Mouse (Mus musculus) stomach, embryonic 14.5 days (tissue): Measurements from ENCODE around the gene Mdk. TPM values are rescaled to one million over a fixed set of nuclear protein-coding genes. Genes with fewer than 3 reads are reported as not detected.

Source experiments
- ATAC-seq: fragments of 200-750 bp; cut with Nextera tagmentation; 2 replicates; pipeline ENCODE4 v1.8.0; 2017; ENCODE audit warnings: low read depth, moderate TSS enrichment; ENCODE audit not compliant: insufficient number of reproducible peaks, insufficient read depth, low FRiP score
- H3K27ac ChIP-seq: fragments of 300-500 bp; sonication (generic); 2 replicates; pipeline ENCODE4 v1.5.1; 2014; ENCODE audit warnings: mild to moderate bottlenecking, low read length, moderate library complexity, mixed read lengths
- H3K27me3 ChIP-seq: fragments of 300-500 bp; sonication (generic); 2 replicates; pipeline ENCODE4 v1.6.1; 2014; ENCODE audit warnings: low read length, control low read depth, mixed read lengths; ENCODE audit not compliant: control insufficient read depth, insufficient read depth
- H3K36me3 ChIP-seq: fragments of 300-500 bp; sonication (generic); 2 replicates; pipeline ENCODE4 v1.6.1; 2014; ENCODE audit warnings: mild to moderate bottlenecking, control low read depth, low read length, moderate library complexity, mixed read lengths; ENCODE audit not compliant: control insufficient read depth, insufficient read depth
- H3K4me1 ChIP-seq: fragments of 300-500 bp; sonication (generic); 2 replicates; pipeline ENCODE4 v1.6.1; 2014; ENCODE audit warnings: low read length, control low read depth, mixed read lengths; ENCODE audit not compliant: control insufficient read depth, insufficient read depth
- H3K4me2 ChIP-seq: fragments of 300-500 bp; sonication (generic); replicated peaks from 2 replicates; pipeline ENCODE4 v1.6.1; 2014; ENCODE audit warnings: low read depth, low read length, control low read depth
- H3K4me3 ChIP-seq: fragments of 300-500 bp; sonication (generic); 2 replicates; pipeline ENCODE4 v1.5.1; 2014; ENCODE audit warnings: low read depth, low read length, control low read depth
- H3K9ac ChIP-seq: fragments of 300-500 bp; sonication (generic); replicated peaks from 2 replicates; pipeline ENCODE4 v1.6.1; 2014; ENCODE audit warnings: low read depth, mild to moderate bottlenecking, control low read depth, low read length, moderate library complexity, mixed read lengths
- H3K9me3 ChIP-seq: fragments of 300-500 bp; sonication (generic); 2 replicates; pipeline ENCODE4 v1.6.1; 2016; ENCODE audit warnings: low read depth, low read length, control low read depth; ENCODE audit not compliant: control insufficient read depth
- whole genome bisulfite sequencing: fragments of 180-500 bp; shearing (Covaris S2); extraction: QIAGEN DNeasy Blood & Tissue Kit; methylation state at CpG from one replicate; pipeline ENCODE4 v1.1.7; 2014; 5-methylcytosine and 5-hydroxymethylcytosine counted together
- polyA plus RNA-seq: library from polyadenylated mRNA; unstranded; fragments of >200 nt; fragmentation: Nextera tagmentation; extraction: Ambion mirVana; gene quantifications from 2 replicates; pipeline ENCODE4 v1.2.1, GENCODE M21; 2014

The Mdk gene
- polyA plus RNA-seq: 1,102 and 1,256 TPM in 2 replicates

GRCm38 (mm10) chr2:91932160-91932711 lies at the start of gene Mdk:
Gene Mdk (minus strand): TSS chr2:91932297.
- H3K27ac ChIP-seq: peak within 1 kb of the TSS; percentile 98
- WGBS: 4% methylated on average over 15 of the region's 16 CpGs
- H3K36me3 ChIP-seq: peaks cover 31% of the 10 kb centered on the region
- peak within 1 kb of the TSS; percentile 93 for H3K4me2 ChIP-seq
- peaks cover 26% of the 10 kb centered on the region for H3K4me1 ChIP-seq
- peak within 1 kb of the TSS; percentile 87 for H3K9ac ChIP-seq
- ATAC-seq: peak; percentile 8; the same call in 1 of the 2 replicates
- peak within 1 kb of the TSS; percentile 80 for H3K4me3 ChIP-seq
- H3K9me3 ChIP-seq: no peaks in the 10 kb centered on the region
- H3K27me3 ChIP-seq: no peaks in the 10 kb centered on the region

GRCm38 (mm10) chr2:91980830-91981229 lies 48.7 kb upstream of the Mdk start:
- ATAC-seq: no peak
- H3K9me3 ChIP-seq: no peaks in the 10 kb centered on the region
- 48% methylated on average over 5 of the region's 5 CpGs for WGBS

GRCm38 (mm10) chr2:91980245-91980644 lies 48.1 kb upstream of the Mdk start:
- H3K36me3 ChIP-seq: peaks cover 8% of the 10 kb centered on the region
- peaks cover 3% of the 10 kb centered on the region; the same call in 1 of the 2 replicates for H3K27me3 ChIP-seq
- no peak overlapping the region; the same call in 1 of the 2 replicates for H3K27ac ChIP-seq
- H3K4me3 ChIP-seq: no peak overlapping the region
- no peaks in the 10 kb centered on the region for H3K9me3 ChIP-seq
- peaks cover 29% of the 10 kb centered on the region for H3K4me1 ChIP-seq
- no peak for ATAC-seq
- 21% methylated on average over 4 of the region's 4 CpGs for WGBS
- no peak overlapping the region for H3K4me2 ChIP-seq
- no peak overlapping the region for H3K9ac ChIP-seq

More at GRCm38 (mm10) chr2:91980830-91981229, 48.7 kb upstream of the Mdk start:
- Histone ChIP-seq H3K27me3 (peaks cover 3% of the 10 kb centered on the region; the same call in 1 of the 2 replicates), H3K27ac (no peak overlapping the region), H3K4me2 (no peak overlapping the region), H3K4me3 (no peak overlapping the region), H3K9ac (no peak overlapping the region), H3K4me1 (peaks cover 30% of the 10 kb centered on the region), H3K36me3 (peaks cover 8% of the 10 kb centered on the region)

- peak overlapping the region; percentile 7; the same call in 1 of the 2 replicates for H3K27ac ChIP-seq
- WGBS: 17% methylated on average over 2 of the region's 2 CpGs
- peaks cover 20% of the 10 kb centered on the region for H3K4me1 ChIP-seq
- H3K4me2 ChIP-seq: no peak overlapping the region
- no peak overlapping the region for H3K9ac ChIP-seq
- peaks cover 8% of the 10 kb centered on the region for H3K36me3 ChIP-seq
- H3K27me3 ChIP-seq: peaks cover 11% of the 10 kb centered on the region; the same call in 1 of the 2 replicates
- H3K9me3 ChIP-seq: no peaks in the 10 kb centered on the region
- no peak overlapping the region for H3K4me3 ChIP-seq
- ATAC-seq: peak; percentile 34; the same call in 1 of the 2 replicates
These were observed 46.5 kb upstream of the Mdk start for GRCm38 (mm10) chr2:91978547-91978946.

GRCm38 (mm10) chr2:91977960-91978359 lies 45.9 kb upstream of the Mdk start:
- Histone ChIP-seq H3K36me3 (peaks cover 2% of the 10 kb centered on the region), H3K27me3 (peaks cover 11% of the 10 kb centered on the region; the same call in 1 of the 2 replicates), H3K9me3 (no peaks in the 10 kb centered on the region), H3K4me2 (no peak overlapping the region), H3K9ac (no peak overlapping the region), H3K27ac (0 out of 2 replicates have a peak overlapping the region, but pooled peaks have one; percentile 7), H3K4me1 (peaks cover 20% of the 10 kb centered on the region), H3K4me3 (no peak overlapping the region)
- 76% methylated on average over 4 of the region's 4 CpGs for WGBS
- no peak for ATAC-seq

GRCm38 (mm10) chr2:91975581-91976541 lies 43.8 kb upstream of the Mdk start, which contains the start of gene Dgkz:
Gene Dgkz (minus strand): TSS chr2:91975864.
- Histone ChIP-seq H3K4me3 (peak within 1 kb of the TSS; percentile 30), H3K27ac (no peak within 1 kb of the TSS), H3K9me3 (no peaks in the 10 kb centered on the region), H3K4me2 (peak within 1 kb of the TSS; percentile 67), H3K27me3 (peaks cover 11% of the 10 kb centered on the region; the same call in 1 of the 2 replicates), H3K9ac (no peak within 1 kb of the TSS; the same call in 1 of the 2 replicates), H3K36me3 (no peaks in the 10 kb centered on the region), H3K4me1 (peaks cover 31% of the 10 kb centered on the region)
- WGBS: 2% methylated on average over 73 of the region's 79 CpGs
- ATAC-seq: 0 out of 2 replicates have a peak, but pooled peaks have one; percentile 25

DNA sequence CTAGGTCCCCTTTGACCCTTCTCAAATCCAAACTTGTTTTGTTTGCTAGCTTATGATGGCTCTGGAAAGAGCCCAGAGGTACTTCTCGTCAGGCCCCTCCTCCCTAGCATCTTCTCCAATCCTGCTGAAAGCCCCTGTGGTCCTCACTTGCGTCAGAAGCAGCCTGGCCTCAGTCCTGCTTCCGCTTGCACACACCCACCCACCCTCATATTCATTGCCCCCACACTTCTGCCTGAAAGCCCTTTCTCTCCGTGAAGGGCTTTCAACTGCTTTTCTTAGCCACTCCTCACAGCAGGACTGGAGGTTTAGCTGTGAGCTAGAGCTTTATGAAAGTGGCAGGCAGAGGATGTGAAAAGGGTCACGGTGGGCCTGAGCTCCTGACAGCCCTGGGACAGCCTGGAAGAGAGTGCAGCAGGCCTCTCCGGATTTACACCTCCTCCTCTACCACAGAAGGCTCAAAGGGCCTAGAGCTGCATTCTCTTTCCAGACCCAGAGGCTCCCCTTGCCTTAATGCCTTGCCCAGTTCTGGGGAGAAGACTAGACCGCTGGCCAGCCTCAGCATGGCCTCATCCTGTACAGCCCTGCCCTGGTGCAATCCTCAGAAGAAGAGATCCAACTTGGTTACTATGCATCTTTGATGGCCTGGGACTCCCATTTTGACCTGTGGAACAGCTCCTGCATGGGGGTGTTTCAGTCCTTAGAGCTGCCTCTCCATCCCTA lies 41.5 kb upstream of the Mdk start:
- no peak for ATAC-seq
- Histone ChIP-seq H3K9me3 (no peaks in the 10 kb centered on the region), H3K27me3 (peaks cover 11% of the 10 kb centered on the region; the same call in 1 of the 2 replicates), H3K4me1 (peaks cover 19% of the 10 kb centered on the region), H3K4me3 (no peak overlapping the region), H3K27ac (no peak overlapping the region), H3K9ac (no peak overlapping the region), H3K4me2 (no peak overlapping the region), H3K36me3 (no peaks in the 10 kb centered on the region)
- WGBS: 50% methylated on average over 7 of the region's 7 CpGs
